Mouse (Mus musculus): ENCODE measurements at regions not wholly inside any gene's neighbourhood (a gene's known extent, or its start where the extent isn't known, plus 50 kb on each side); places are given as distances from the start of the nearest gene placed in this dataset.

GRCm38 (mm10) chr3:134014805-134015204, 221.5 kb upstream of the Cxxc4 start:
- Histone ChIP-seq H3K4me3 (no peak overlapping the region), H3K36me3 (no peaks in the 10 kb centered on the region), H3K27me3 (ENCODE audit: low read depth, poor library complexity, severe bottlenecking) (no peaks in the 10 kb centered on the region), H3K4me1 (peaks cover 5% of the 10 kb centered on the region), H3K27ac (replicated peaks) (peak overlapping the region; percentile 46), H3K9me3 (replicated peaks) (no peaks in the 10 kb centered on the region)
- no peak for DNase-seq (ENCODE audit: low spot score)
- 71% methylated on average over 2 of the region's 2 CpGs for WGBS

- Histone ChIP-seq H3K4me3 (no peak overlapping the region), H3K4me1 (peaks cover 5% of the 10 kb centered on the region), H3K27me3 (ENCODE audit: low read depth, poor library complexity, severe bottlenecking) (no peaks in the 10 kb centered on the region), H3K36me3 (no peaks in the 10 kb centered on the region), H3K9me3 (replicated peaks) (no peaks in the 10 kb centered on the region), H3K27ac (replicated peaks) (no peak overlapping the region)
- WGBS, result 88% methylated on average over 3 of the region's 3 CpGs
- no peak for DNase-seq (ENCODE audit: low spot score)
Measured at GRCm38 (mm10) chr3:134015412-134015811, 220.9 kb upstream of the Cxxc4 start.

- H3K9me3 ChIP-seq (replicated peaks), result no peaks in the 10 kb centered on the region
Measured at GRCm38 (mm10) chr3:134033862-134034261, 202.4 kb upstream of the Cxxc4 start.

GRCm38 (mm10) chr3:134036310-134036934, 199.9 kb upstream of the Cxxc4 start:
- Histone ChIP-seq H3K4me1 (no peaks in the 10 kb centered on the region), H3K27me3 (ENCODE audit: low read depth, poor library complexity, severe bottlenecking) (no peaks in the 10 kb centered on the region), H3K36me3 (no peaks in the 10 kb centered on the region), H3K9me3 (replicated peaks) (no peaks in the 10 kb centered on the region), H3K4me3 (no peak overlapping the region), H3K27ac (replicated peaks) (no peak overlapping the region)
- 94% methylated on average over 6 of the region's 6 CpGs for WGBS
- DNase-seq (ENCODE audit: low spot score), result no peak

More at GRCm38 (mm10) chr3:134033862-134034261, 202.4 kb upstream of the Cxxc4 start:
- 84% methylated on average over 5 of the region's 5 CpGs for WGBS
- DNase-seq (ENCODE audit: low spot score), result no peak
- H3K4me3 ChIP-seq, result no peak overlapping the region
- H3K27me3 ChIP-seq (ENCODE audit: low read depth, poor library complexity, severe bottlenecking), result no peaks in the 10 kb centered on the region
- no peaks in the 10 kb centered on the region for H3K36me3 ChIP-seq
- no peaks in the 10 kb centered on the region for H3K4me1 ChIP-seq
- H3K27ac ChIP-seq (replicated peaks), result no peak overlapping the region

GRCm38 (mm10) chr3:134050649-134051048, 185.6 kb upstream of the Cxxc4 start:
- H3K27ac ChIP-seq (replicated peaks), result no peak overlapping the region
- no peaks in the 10 kb centered on the region for H3K27me3 ChIP-seq (ENCODE audit: low read depth, poor library complexity, severe bottlenecking)
- DNase-seq (ENCODE audit: low spot score), result no peak
- no peak overlapping the region for H3K4me3 ChIP-seq
- H3K36me3 ChIP-seq, result no peaks in the 10 kb centered on the region
- H3K4me1 ChIP-seq, result no peaks in the 10 kb centered on the region
- H3K9me3 ChIP-seq (replicated peaks), result no peaks in the 10 kb centered on the region

- 94% methylated on average over 1 of the region's 1 CpGs for WGBS
- Histone ChIP-seq H3K27ac (replicated peaks) (no peak overlapping the region), H3K36me3 (no peaks in the 10 kb centered on the region), H3K9me3 (replicated peaks) (no peaks in the 10 kb centered on the region), H3K4me1 (no peaks in the 10 kb centered on the region), H3K4me3 (no peak overlapping the region), H3K27me3 (ENCODE audit: low read depth, poor library complexity, severe bottlenecking) (no peaks in the 10 kb centered on the region)
- no peak for DNase-seq (ENCODE audit: low spot score)
Measured at GRCm38 (mm10) chr3:134082461-134082860, 153.8 kb upstream of the Cxxc4 start.

GRCm38 (mm10) chr3:134099471-134100125, 136.7 kb upstream of the Cxxc4 start:
- H3K27ac ChIP-seq (replicated peaks), result no peak overlapping the region
- no peak for DNase-seq (ENCODE audit: low spot score)

GRCm38 (mm10) chr3:134102151-134102738, 134.0 kb upstream of the Cxxc4 start:
- H3K36me3 ChIP-seq, result no peaks in the 10 kb centered on the region
- H3K4me1 ChIP-seq, result peaks cover 4% of the 10 kb centered on the region; the same call in 1 of the 2 replicates
- H3K27ac ChIP-seq (replicated peaks), result no peak overlapping the region
- no peaks in the 10 kb centered on the region for H3K9me3 ChIP-seq (replicated peaks)
- DNase-seq (ENCODE audit: low spot score), result no peak
- H3K27me3 ChIP-seq (ENCODE audit: low read depth, poor library complexity, severe bottlenecking), result no peaks in the 10 kb centered on the region
- H3K4me3 ChIP-seq, result no peak overlapping the region
- 82% methylated on average over 3 of the region's 3 CpGs for WGBS

More at GRCm38 (mm10) chr3:134099471-134100125, 136.7 kb upstream of the Cxxc4 start:
- H3K36me3 ChIP-seq, result no peaks in the 10 kb centered on the region
- 77% methylated on average over 3 of the region's 3 CpGs for WGBS
- no peaks in the 10 kb centered on the region for H3K27me3 ChIP-seq (ENCODE audit: low read depth, poor library complexity, severe bottlenecking)
- no peak overlapping the region for H3K4me3 ChIP-seq
- H3K9me3 ChIP-seq (replicated peaks), result no peaks in the 10 kb centered on the region
- peaks cover 4% of the 10 kb centered on the region for H3K4me1 ChIP-seq

- 80% methylated on average over 1 of the region's 1 CpGs for WGBS
- no peak for DNase-seq (ENCODE audit: low spot score)
- Histone ChIP-seq H3K27me3 (ENCODE audit: low read depth, poor library complexity, severe bottlenecking) (no peaks in the 10 kb centered on the region), H3K4me3 (no peak overlapping the region), H3K27ac (replicated peaks) (no peak overlapping the region), H3K9me3 (replicated peaks) (no peaks in the 10 kb centered on the region), H3K4me1 (peaks cover 3% of the 10 kb centered on the region; the same call in 1 of the 2 replicates), H3K36me3 (no peaks in the 10 kb centered on the region)
Measured at GRCm38 (mm10) chr3:134104625-134105024, 131.7 kb upstream of the Cxxc4 start.

- Histone ChIP-seq H3K4me1 (no peaks in the 10 kb centered on the region), H3K27ac (replicated peaks) (no peak overlapping the region), H3K9me3 (replicated peaks) (no peaks in the 10 kb centered on the region), H3K36me3 (no peaks in the 10 kb centered on the region), H3K4me3 (no peak overlapping the region), H3K27me3 (ENCODE audit: low read depth, poor library complexity, severe bottlenecking) (no peaks in the 10 kb centered on the region)
- DNase-seq (ENCODE audit: low spot score), result no peak
- 93% methylated on average over 2 of the region's 2 CpGs for WGBS
Measured at GRCm38 (mm10) chr3:134105112-134105511, 131.2 kb upstream of the Cxxc4 start.

GRCm38 (mm10) chr3:134105567-134105966, 130.7 kb upstream of the Cxxc4 start:
- Histone ChIP-seq H3K4me3 (no peak overlapping the region), H3K9me3 (replicated peaks) (no peaks in the 10 kb centered on the region), H3K4me1 (no peaks in the 10 kb centered on the region), H3K36me3 (no peaks in the 10 kb centered on the region), H3K27ac (replicated peaks) (no peak overlapping the region), H3K27me3 (ENCODE audit: low read depth, poor library complexity, severe bottlenecking) (no peaks in the 10 kb centered on the region)
- WGBS, result 87% methylated on average over 3 of the region's 3 CpGs
- DNase-seq (ENCODE audit: low spot score), result no peak

- Histone ChIP-seq H3K36me3 (no peaks in the 10 kb centered on the region), H3K4me1 (peaks cover 12% of the 10 kb centered on the region), H3K27ac (replicated peaks) (peak overlapping the region; percentile 46; the same call in 1 of the 2 replicates), H3K27me3 (ENCODE audit: low read depth, poor library complexity, severe bottlenecking) (no peaks in the 10 kb centered on the region), H3K4me3 (no peak overlapping the region), H3K9me3 (replicated peaks) (no peaks in the 10 kb centered on the region)
- no peak for DNase-seq (ENCODE audit: low spot score)
- 54% methylated on average over 1 of the region's 1 CpGs for WGBS
Measured at GRCm38 (mm10) chr3:134114501-134114900, 121.8 kb upstream of the Cxxc4 start.

GRCm38 (mm10) chr3:134115007-134115406, 121.3 kb upstream of the Cxxc4 start:
- peak overlapping the region; percentile 46; the same call in 1 of the 2 replicates for H3K27ac ChIP-seq (replicated peaks)
- no peaks in the 10 kb centered on the region for H3K27me3 ChIP-seq (ENCODE audit: low read depth, poor library complexity, severe bottlenecking)
- H3K4me1 ChIP-seq, result peaks cover 12% of the 10 kb centered on the region
- H3K4me3 ChIP-seq, result no peak overlapping the region
- DNase-seq (ENCODE audit: low spot score), result no peak
- no peaks in the 10 kb centered on the region for H3K9me3 ChIP-seq (replicated peaks)
- H3K36me3 ChIP-seq, result no peaks in the 10 kb centered on the region
- WGBS, result 96% methylated on average over 4 of the region's 4 CpGs
